In the genomic region with DNA sequence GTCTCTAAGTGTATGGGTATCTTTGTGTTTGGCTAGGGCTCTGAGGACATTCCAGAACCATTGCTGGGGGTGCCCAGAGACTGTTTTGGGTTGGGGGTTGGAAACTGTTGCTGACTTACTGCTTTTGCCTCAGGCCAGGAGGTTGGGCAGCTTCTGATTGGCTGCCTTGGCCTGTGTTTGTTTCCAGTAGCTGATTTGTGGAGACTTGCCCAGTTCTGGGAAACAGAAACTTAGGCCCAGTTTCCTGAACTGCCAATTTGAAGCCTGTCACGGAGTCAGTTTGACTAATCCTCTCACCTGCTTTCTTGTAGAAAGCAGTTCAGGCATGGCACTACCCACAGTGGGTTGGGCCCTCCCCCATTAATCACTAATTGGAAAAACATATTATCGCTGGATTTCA, we compare ENCODE assay signal across 23 mouse cellular contexts. TPM values are rescaled to one million over a fixed set of nuclear protein-coding genes. Genes with fewer than 3 reads are reported as not detected.
A peak's percentile ranks its signal among the peaks of the same experiment; 100 is the strongest.
DNase-seq lines count a peak whose midpoint lies in the region; ATAC-seq and TF ChIP-seq lines count a peak whose summit lies in the region.
"Had no signal": no experiment of that assay in that cellular context is flagged by ENCODE, and none has a peak within 500 bp of the region (broad histone marks: within the 10 kb centered on the region; RNA-seq: fewer than 3 reads in every experiment).

No protein-coding gene starts in this region.

- H3K4me3 ChIP-seq in embryonic facial prominence, embryonic 13.5 days: no peak overlapping the region
- no peak overlapping the region for H3K4me3 ChIP-seq in embryonic facial prominence, embryonic 10.5 days
- H3K4me3 ChIP-seq in kidney, adult 2 months (ENCODE audit: insufficient read depth, low read depth, low read length): no peak overlapping the region
- no peak overlapping the region for H3K4me3 ChIP-seq in kidney, embryonic 16.5 days (ENCODE audit: low read length)
- H3K4me3 ChIP-seq: embryonic facial prominence, embryonic 12.5 days; forebrain, embryonic 13.5 days; forebrain, embryonic 15.5 days had no signal

- H3K4me1 ChIP-seq in embryonic facial prominence, embryonic 13.5 days: no peaks in the 10 kb centered on the region
- H3K4me1 ChIP-seq in embryonic facial prominence, embryonic 10.5 days: no peaks in the 10 kb centered on the region
- no peaks in the 10 kb centered on the region for H3K4me1 ChIP-seq in kidney, adult 2 months (ENCODE audit: control insufficient read depth, insufficient read depth, low read length)
- H3K4me1 ChIP-seq in kidney, embryonic 16.5 days (ENCODE audit: insufficient read depth, low read length): no peaks in the 10 kb centered on the region
- H3K4me1 ChIP-seq: embryonic facial prominence, embryonic 12.5 days; forebrain, embryonic 13.5 days; forebrain, embryonic 15.5 days had no signal

- DNase-seq in embryonic facial prominence, embryonic 10.5 days (ENCODE audit: low spot score): no peak
- peak; percentile 18 for DNase-seq in kidney, adult 2 months
- DNase-seq in 3T3-L1 (ENCODE audit: low read depth, low spot score) (peak; percentile 19), adipocyte (ENCODE audit: low spot score) (peak; percentile 98)
- DNase-seq in cerebellum, postnatal 36 days: no peak
- DNase-seq in heart, adult 11 months: no peak
- DNase-seq: adrenal gland, adult 2 months; adrenal gland, postnatal 10 days; adrenal gland, postnatal 25 days; cerebellum, adult 11-12 months; cerebellum, adult 2 months; cerebellum, adult 9-10 months; cerebellum, postnatal 10 days; cerebellum, postnatal 25 days; embryo, embryonic 11 days; forebrain, postnatal 0 days had no signal

- H3K36me3 ChIP-seq in embryonic facial prominence, embryonic 13.5 days: no peaks in the 10 kb centered on the region
- no peaks in the 10 kb centered on the region for H3K36me3 ChIP-seq in embryonic facial prominence, embryonic 10.5 days (replicated peaks)
- H3K36me3 ChIP-seq in kidney, adult 2 months (ENCODE audit: control insufficient read depth, insufficient read depth, low read length): no peaks in the 10 kb centered on the region
- H3K36me3 ChIP-seq in kidney, embryonic 16.5 days (ENCODE audit: insufficient read depth, low read length): no peaks in the 10 kb centered on the region
- H3K36me3 ChIP-seq: embryonic facial prominence, embryonic 12.5 days; forebrain, embryonic 15.5 days had no signal

- H3K27ac ChIP-seq in embryonic facial prominence, embryonic 13.5 days: no peak overlapping the region
- no peak overlapping the region for H3K27ac ChIP-seq in embryonic facial prominence, embryonic 10.5 days (replicated peaks)
- H3K27ac ChIP-seq in kidney, adult 2 months (ENCODE audit: insufficient read depth, low read depth, low read length): no peak overlapping the region
- H3K27ac ChIP-seq in kidney, embryonic 16.5 days (ENCODE audit: low read length): no peak overlapping the region
- H3K27ac ChIP-seq: embryonic facial prominence, embryonic 12.5 days; forebrain, embryonic 13.5 days; forebrain, embryonic 15.5 days had no signal

- no peak for TF ChIP-seq POLR2A in kidney, adult 2 months (IDR thresholded peaks at IDR 0.05; ENCODE audit: low read depth, low read length)

- H3K9ac ChIP-seq in embryonic facial prominence, embryonic 13.5 days: no peak overlapping the region
- H3K9ac ChIP-seq in kidney, embryonic 16.5 days (replicated peaks; ENCODE audit: low read length): no peak overlapping the region
- H3K9ac ChIP-seq: embryonic facial prominence, embryonic 12.5 days; forebrain, embryonic 13.5 days; forebrain, embryonic 15.5 days; forebrain, postnatal 0 days had no signal

- 0 out of 2 replicates have a peak, but pooled peaks have one; percentile 32 for ATAC-seq in embryonic facial prominence, embryonic 13.5 days (ENCODE audit: insufficient number of reproducible peaks, insufficient read depth, low FRiP score, low TSS enrichment, low read depth)
- ATAC-seq in kidney, embryonic 16.5 days (ENCODE audit: low FRiP score, low TSS enrichment): no peak
- ATAC-seq: activated CD4-positive, CD25-positive, alpha-beta regulatory T cell, adult 4 months; forebrain, embryonic 13.5 days; forebrain, embryonic 15.5 days; forebrain, postnatal 0 days; Patski had no signal

- TF ChIP-seq CTCF in kidney, adult 2 months (conservative IDR thresholded peaks at IDR 0.05; ENCODE audit: insufficient read depth, insufficient read length, low read depth, low read length): no peak

- no peaks in the 10 kb centered on the region for H3K9me3 ChIP-seq in embryonic facial prominence, embryonic 13.5 days
- no peaks in the 10 kb centered on the region for H3K9me3 ChIP-seq in embryonic facial prominence, embryonic 10.5 days
- H3K9me3 ChIP-seq in kidney, embryonic 16.5 days (ENCODE audit: low read length): no peaks in the 10 kb centered on the region
- H3K9me3 ChIP-seq: embryonic facial prominence, embryonic 12.5 days; forebrain, embryonic 13.5 days; forebrain, embryonic 15.5 days had no signal

- 66% methylated on average over 2 of the region's 2 CpGs for WGBS in embryonic facial prominence, embryonic 13.5 days
- 80% methylated on average over 2 of the region's 2 CpGs for WGBS in embryonic facial prominence, embryonic 10.5 days
- WGBS in kidney, adult 2 months: 67% methylated on average over 2 of the region's 2 CpGs
- 92% methylated on average over 2 of the region's 2 CpGs for WGBS in kidney, embryonic 16.5 days

- H3K4me2 ChIP-seq in embryonic facial prominence, embryonic 13.5 days: no peak overlapping the region
- H3K4me2 ChIP-seq in kidney, embryonic 16.5 days (replicated peaks; ENCODE audit: low read depth, low read length): no peak overlapping the region
- H3K4me2 ChIP-seq: embryonic facial prominence, embryonic 12.5 days; forebrain, embryonic 13.5 days; forebrain, embryonic 15.5 days had no signal

- H3K27me3 ChIP-seq in embryonic facial prominence, embryonic 13.5 days: no peaks in the 10 kb centered on the region
- H3K27me3 ChIP-seq in embryonic facial prominence, embryonic 10.5 days (replicated peaks; ENCODE audit: low read depth, poor library complexity, severe bottlenecking): no peaks in the 10 kb centered on the region
- no peaks in the 10 kb centered on the region for H3K27me3 ChIP-seq in kidney, adult 2 months (replicated peaks; ENCODE audit: control insufficient read depth, insufficient read depth, low read length)
- H3K27me3 ChIP-seq in kidney, embryonic 16.5 days (ENCODE audit: insufficient read depth, low read length): no peaks in the 10 kb centered on the region
- H3K27me3 ChIP-seq: embryonic facial prominence, embryonic 12.5 days; forebrain, embryonic 13.5 days; forebrain, embryonic 15.5 days had no signal

RNA-seq across cellular contexts. Expression of a gene that starts 59.7 kb away (rescaled TPM):
- polyA plus RNA-seq in embryonic facial prominence, embryonic 13.5 days (2015; fragmentation: Nextera tagmentation; extraction: Ambion mirVana): 15.4 and 18.9 TPM in 2 replicates
- 9.7 and 12.1 TPM in 2 replicates for polyA plus RNA-seq in embryonic facial prominence, embryonic 10.5 days (2016; fragmentation: Nextera tagmentation; extraction: Ambion mirVana)
- 26.9 and 33.3 TPM in 2 replicates for polyA plus RNA-seq in kidney, adult 2 months (2012; rRNA removed)
- 17.8 and 21.6 TPM in 2 replicates for polyA plus RNA-seq in kidney, embryonic 16.5 days (2015; fragmentation: Nextera tagmentation; extraction: Ambion mirVana)

Comparison
In these comparisons a context has a peak if more than half of its experiments do, and no peak if none do; other contexts are left out.
1. DNase-seq: peak in kidney, adult 2 months (single experiment), 3T3-L1 (single experiment) and adipocyte (single experiment); none in embryonic facial prominence, embryonic 10.5 days (single experiment), cerebellum, postnatal 36 days (0 of 2) and heart, adult 11 months (single experiment).